Mouse (Mus musculus): ENCODE data around the gene Bcas2.

DNA sequence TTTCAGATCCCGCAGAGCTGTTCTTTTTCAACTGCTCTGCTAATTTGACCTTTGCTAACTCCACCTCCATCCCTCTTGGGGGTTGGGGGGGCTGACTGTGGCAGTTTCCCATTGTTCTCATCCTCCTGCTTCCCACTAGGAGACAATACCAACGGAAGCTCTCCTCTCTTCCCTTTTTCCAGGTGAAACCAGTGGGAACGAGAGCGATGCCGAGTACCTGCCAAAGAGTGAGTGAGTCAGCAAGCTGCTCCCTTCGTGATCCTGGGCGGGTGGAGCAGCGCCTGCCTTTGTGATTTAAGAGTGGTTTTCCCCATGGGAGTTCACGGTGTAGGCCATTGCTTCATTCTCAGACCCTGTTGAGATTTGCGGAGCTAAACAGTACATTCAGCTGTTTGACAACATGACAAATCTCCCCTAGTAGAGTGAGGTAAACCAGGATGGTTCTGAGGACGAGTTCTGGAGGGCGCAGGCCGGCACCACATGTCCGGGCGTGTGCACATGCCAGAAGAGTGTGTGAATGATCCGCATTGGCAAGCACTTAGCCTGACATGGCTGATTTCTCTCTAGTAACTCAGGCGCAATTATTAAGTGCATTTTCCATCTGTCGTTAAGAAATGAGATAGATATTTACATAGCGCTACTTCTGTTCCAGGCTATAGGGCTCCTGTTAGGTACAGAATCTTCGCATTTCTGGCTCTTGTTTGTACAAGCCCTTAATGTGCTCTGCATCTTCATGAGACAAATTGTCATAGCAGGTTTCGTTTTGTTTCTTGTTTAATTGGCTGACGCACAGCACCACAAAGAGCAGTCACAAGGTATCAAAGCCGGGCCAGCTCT lies 24.9 kb upstream of the Bcas2 start:
- TF ChIP-seq CTCF (IDR thresholded peaks at IDR 0.05; ENCODE audit: control insufficient read depth, insufficient read depth, insufficient replicate concordance, low read depth, low read length) (no peak), POLR2A (IDR thresholded peaks at IDR 0.05; ENCODE audit: control insufficient read depth, low read depth, low read length) (no peak)

All from testis, adult 2 months (tissue).